Mouse (Mus musculus): Measurements from ENCODE around the gene Asb2.

DNA sequence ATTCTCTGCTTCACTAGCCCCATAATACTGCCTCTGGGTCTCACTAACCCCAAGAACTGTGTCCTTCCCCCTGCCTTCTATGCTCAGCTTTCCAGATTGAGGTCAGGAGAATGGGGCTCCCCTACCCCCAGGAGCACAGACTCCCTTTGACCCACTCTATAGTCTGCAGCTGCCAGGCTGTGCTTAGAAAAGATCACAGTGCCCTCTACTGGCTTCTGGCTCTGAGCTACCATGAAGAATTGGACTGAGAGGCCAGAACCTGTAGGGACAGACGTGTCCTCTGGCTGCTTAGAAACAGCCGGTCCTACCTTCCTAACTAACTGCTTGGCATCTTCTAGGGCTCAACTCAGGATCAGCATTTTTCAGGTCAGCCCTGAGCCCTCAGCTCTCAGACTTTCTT, 49.6 kb downstream of the Asb2 start:
- TF ChIP-seq MAFK (IDR thresholded peaks at IDR 0.05; ENCODE audit: insufficient read depth, low read depth, low read length) (no peak), ZNF384 (IDR thresholded peaks at IDR 0.05; ENCODE audit: low read depth, low read length) (no peak)

All from ES-E14 (cell line).